Mouse (Mus musculus): ENCODE measurements around the gene Cenpv. TPM values are rescaled to one million over a fixed set of nuclear protein-coding genes. Genes with fewer than 3 reads are reported as not detected.

The Cenpv gene
- total and polyA plus RNA-seq, 2 experiments, result 20.5 to 32.6 TPM

GRCm38 (mm10) chr11:62543991-62544390 is 4.9 kb upstream of the Cenpv start:
- no peak overlapping the region for H3K4me3 ChIP-seq (ENCODE audit: insufficient read depth, low read depth, low read length)
- no peak for TF ChIP-seq CTCF (IDR thresholded peaks at IDR 0.05; ENCODE audit: low read depth, low read length)
- no peak for TF ChIP-seq POLR2A (IDR thresholded peaks at IDR 0.05; ENCODE audit: extremely low read depth, insufficient read depth, low read length)
- WGBS, result 89% methylated on average over 3 of the region's 3 CpGs

GRCm38 (mm10) chr11:62541581-62541980 is 2.5 kb upstream of the Cenpv start:
- 89% methylated on average over 8 of the region's 8 CpGs for WGBS

More at GRCm38 (mm10) chr11:62543991-62544390, 4.9 kb upstream of the Cenpv start:
- no peak for DNase-seq (ENCODE audit: extremely low read depth, low read depth, low spot score)
- H3K9ac ChIP-seq (ENCODE audit: low read depth, low read length), result no peak overlapping the region
- no peaks in the 10 kb centered on the region; the same call in 1 of the 2 replicates for H3K79me2 ChIP-seq (ENCODE audit: control insufficient read depth, insufficient read depth, low read length)
- no peaks in the 10 kb centered on the region for H3K36me3 ChIP-seq (ENCODE audit: control insufficient read depth, insufficient read depth, low read length)
- H3K4me1 ChIP-seq (ENCODE audit: control insufficient read depth, insufficient read depth, low read length), result peaks cover 2% of the 10 kb centered on the region; the same call in 1 of the 2 replicates
- no peak overlapping the region for H3K27ac ChIP-seq (replicated peaks; ENCODE audit: insufficient read depth, low read depth, low read length)
- no peaks in the 10 kb centered on the region for H3K27me3 ChIP-seq (ENCODE audit: control insufficient read depth, insufficient read depth, low read length)

GRCm38 (mm10) chr11:62540969-62541368 is 1.9 kb upstream of the Cenpv start:
- H3K27me3 ChIP-seq (ENCODE audit: control insufficient read depth, insufficient read depth, low read length), result no peaks in the 10 kb centered on the region
- H3K9ac ChIP-seq (ENCODE audit: low read depth, low read length), result no peak overlapping the region
- 0 out of 2 replicates have a peak, but pooled peaks cover 1% of the 10 kb centered on the region for H3K36me3 ChIP-seq (ENCODE audit: control insufficient read depth, insufficient read depth, low read length)
- TF ChIP-seq POLR2A (IDR thresholded peaks at IDR 0.05; ENCODE audit: extremely low read depth, insufficient read depth, low read length), result no peak
- no peak for TF ChIP-seq CTCF (IDR thresholded peaks at IDR 0.05; ENCODE audit: low read depth, low read length)
- no peaks in the 10 kb centered on the region; the same call in 1 of the 2 replicates for H3K79me2 ChIP-seq (ENCODE audit: control insufficient read depth, insufficient read depth, low read length)
- WGBS, result 21% methylated on average over 2 of the region's 2 CpGs
- H3K4me1 ChIP-seq (ENCODE audit: control insufficient read depth, insufficient read depth, low read length), result peaks cover 2% of the 10 kb centered on the region; the same call in 1 of the 2 replicates
- H3K4me3 ChIP-seq (ENCODE audit: insufficient read depth, low read depth, low read length), result no peak overlapping the region
- no peak overlapping the region for H3K27ac ChIP-seq (replicated peaks; ENCODE audit: insufficient read depth, low read depth, low read length)
- no peak for DNase-seq (ENCODE audit: extremely low read depth, low read depth, low spot score)

More at GRCm38 (mm10) chr11:62541581-62541980, 2.5 kb upstream of the Cenpv start:
- no peak overlapping the region for H3K9ac ChIP-seq (ENCODE audit: low read depth, low read length)
- H3K4me1 ChIP-seq (ENCODE audit: control insufficient read depth, insufficient read depth, low read length), result peaks cover 2% of the 10 kb centered on the region; the same call in 1 of the 2 replicates
- no peaks in the 10 kb centered on the region; the same call in 1 of the 2 replicates for H3K79me2 ChIP-seq (ENCODE audit: control insufficient read depth, insufficient read depth, low read length)
- H3K27ac ChIP-seq (replicated peaks; ENCODE audit: insufficient read depth, low read depth, low read length), result no peak overlapping the region
- H3K36me3 ChIP-seq (ENCODE audit: control insufficient read depth, insufficient read depth, low read length), result no peaks in the 10 kb centered on the region
- no peak for DNase-seq (ENCODE audit: extremely low read depth, low read depth, low spot score)
- no peaks in the 10 kb centered on the region for H3K27me3 ChIP-seq (ENCODE audit: control insufficient read depth, insufficient read depth, low read length)
- H3K4me3 ChIP-seq (ENCODE audit: insufficient read depth, low read depth, low read length), result no peak overlapping the region
- no peak for TF ChIP-seq CTCF (IDR thresholded peaks at IDR 0.05; ENCODE audit: low read depth, low read length)
- no peak for TF ChIP-seq POLR2A (IDR thresholded peaks at IDR 0.05; ENCODE audit: extremely low read depth, insufficient read depth, low read length)

- 92% methylated on average over 7 of the region's 7 CpGs for whole genome bisulfite sequencing
- peaks cover 2% of the 10 kb centered on the region; the same call in 1 of the 2 replicates for H3K4me1 ChIP-seq (ENCODE audit: control insufficient read depth, insufficient read depth, low read length)
- no peak for TF ChIP-seq CTCF (IDR thresholded peaks at IDR 0.05; ENCODE audit: low read depth, low read length)
- TF ChIP-seq POLR2A (IDR thresholded peaks at IDR 0.05; ENCODE audit: extremely low read depth, insufficient read depth, low read length), result no peak
Measured at GRCm38 (mm10) chr11:62540167-62540566, 1.1 kb upstream of the Cenpv start.

GRCm38 (mm10) chr11:62538321-62539088 is 556 bp downstream of the Cenpv start:
- TF ChIP-seq CTCF (IDR thresholded peaks at IDR 0.05; ENCODE audit: low read depth, low read length) (no peak), POLR2A (IDR thresholded peaks at IDR 0.05; ENCODE audit: extremely low read depth, insufficient read depth, low read length) (no peak)
- Histone ChIP-seq H3K27ac (replicated peaks; ENCODE audit: insufficient read depth, low read depth, low read length) (peak overlapping the region; percentile 90), H3K36me3 (ENCODE audit: control insufficient read depth, insufficient read depth, low read length) (peaks cover 8% of the 10 kb centered on the region; the same call in 1 of the 2 replicates), H3K27me3 (ENCODE audit: control insufficient read depth, insufficient read depth, low read length) (no peaks in the 10 kb centered on the region), H3K4me3 (ENCODE audit: insufficient read depth, low read depth, low read length) (peak overlapping the region; percentile 92), H3K9ac (ENCODE audit: low read depth, low read length) (peak overlapping the region; percentile 94), H3K79me2 (ENCODE audit: control insufficient read depth, insufficient read depth, low read length) (no peaks in the 10 kb centered on the region; the same call in 1 of the 2 replicates), H3K4me1 (ENCODE audit: control insufficient read depth, insufficient read depth, low read length) (peaks cover 2% of the 10 kb centered on the region; the same call in 1 of the 2 replicates)
- WGBS, result under 1% methylated on average over 55 of the region's 73 CpGs
- peak; percentile 85 for DNase-seq (ENCODE audit: extremely low read depth, low read depth, low spot score)

More at GRCm38 (mm10) chr11:62540167-62540566, 1.1 kb upstream of the Cenpv start:
- H3K27me3 ChIP-seq (ENCODE audit: control insufficient read depth, insufficient read depth, low read length), result no peaks in the 10 kb centered on the region
- H3K79me2 ChIP-seq (ENCODE audit: control insufficient read depth, insufficient read depth, low read length), result no peaks in the 10 kb centered on the region; the same call in 1 of the 2 replicates
- DNase-seq (ENCODE audit: extremely low read depth, low read depth, low spot score), result no peak
- H3K27ac ChIP-seq (replicated peaks; ENCODE audit: insufficient read depth, low read depth, low read length), result no peak overlapping the region
- no peak overlapping the region for H3K4me3 ChIP-seq (ENCODE audit: insufficient read depth, low read depth, low read length)
- no peak overlapping the region for H3K9ac ChIP-seq (ENCODE audit: low read depth, low read length)
- 0 out of 2 replicates have a peak, but pooled peaks cover 1% of the 10 kb centered on the region for H3K36me3 ChIP-seq (ENCODE audit: control insufficient read depth, insufficient read depth, low read length)

All from liver, adult 2 months (tissue).